Mouse (Mus musculus): ENCODE results near the gene Olfr1065. TPM values are rescaled to one million over a fixed set of nuclear protein-coding genes. Genes with fewer than 3 reads are reported as not detected.
A peak's percentile ranks its signal among the peaks of the same experiment; 100 is the strongest.
"Not testable (repeated sequence)": the region's sequence is repeated elsewhere in the genome, so short reads cannot be mapped to it uniquely, and the experiment has no call there.

Gene Olfr1065
- total RNA-seq (2021), result not detected

GRCm38 (mm10) chr2:86450491-86450890 is at the start of gene Olfr1065:
Gene Olfr1065, minus strand, starts transcription at chr2:86450591.
- intact Hi-C loops (cut with DNase I); DNase-seq (ENCODE audit: low spot score in 2 of 2): not testable (repeated sequence)

GRCm38 (mm10) chr2:86487286-86487685 is 36.9 kb upstream of the Olfr1065 start, which contains the start of gene Olfr228:
Gene Olfr228, minus strand, starts transcription at chr2:86487386.
- no peak for DNase-seq (ENCODE audit: low spot score in 2 of 2)
- intact Hi-C loops (cut with DNase I), result no loop called here

DNA sequence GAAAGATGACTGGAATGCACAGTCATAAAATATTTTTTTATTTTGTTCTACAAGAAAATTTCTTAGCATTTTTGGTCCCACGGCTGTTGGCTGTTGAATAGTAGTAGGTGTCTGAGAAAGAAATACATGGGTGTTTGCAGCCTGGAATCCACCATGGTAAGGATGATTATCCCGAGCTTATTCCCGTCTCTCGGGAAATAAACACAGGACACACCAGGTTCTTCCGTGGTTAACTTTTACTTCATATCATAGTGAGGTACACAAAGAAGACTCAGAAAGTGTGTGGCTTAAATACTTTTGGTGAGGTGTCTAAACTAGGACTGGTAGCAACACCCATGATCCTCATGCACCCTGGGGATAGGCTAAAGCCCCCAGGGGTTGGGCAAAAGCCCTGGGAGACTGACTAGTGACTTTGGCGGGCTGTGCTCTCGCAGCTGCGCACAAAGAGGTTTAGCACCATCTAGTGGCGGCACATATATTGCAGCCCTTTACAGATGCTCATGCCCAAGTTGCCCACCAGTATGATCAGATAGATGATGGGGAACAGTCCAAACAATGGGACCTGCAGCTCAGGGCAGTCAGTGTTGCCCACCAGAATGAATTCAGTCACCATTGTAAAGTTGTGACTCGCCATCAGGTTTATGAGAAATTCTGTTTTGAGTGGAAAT is 14.2 kb upstream of the Olfr1065 start:
- peak; percentile 36 to 43 for DNase-seq (ENCODE audit: low spot score in 2 of 2)
- intact Hi-C loops (cut with DNase I), result loop anchor here (2.0 kb wide), 1 partner anchor 740 kb away; no protein-coding TSS in a partner anchor

- intact Hi-C loops (cut with DNase I), result no loop called here
- DNase-seq (ENCODE audit: low spot score in 2 of 2), result no peak
These were observed 10.0 kb upstream of the Olfr1065 start for GRCm38 (mm10) chr2:86460434-86460833.

DNA sequence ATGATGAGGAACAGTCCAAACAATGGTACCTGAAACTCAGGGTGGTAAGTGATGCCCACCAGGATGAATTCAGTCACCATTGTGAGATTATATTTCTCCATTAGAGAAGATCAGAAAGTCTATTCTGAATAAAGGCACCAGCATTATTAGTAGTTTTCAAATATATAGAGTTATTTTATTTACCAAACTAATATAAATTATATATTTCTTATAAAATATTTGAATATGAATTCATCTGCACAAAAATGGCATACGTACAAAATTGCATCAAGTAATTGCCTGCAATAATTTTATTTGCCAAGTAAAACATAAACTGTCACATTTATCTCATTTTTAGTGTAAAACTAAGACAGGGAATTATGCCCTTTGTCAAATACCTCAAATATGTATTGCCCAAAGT is 5.8 kb upstream of the Olfr1065 start, which contains the start of gene Olfr1066:
TSS of gene Olfr1066 (minus strand) at position 101 of the 400 bp plus-strand sequence.
- DNase-seq (ENCODE audit: low spot score in 2 of 2), result no peak
- intact Hi-C loops (cut with DNase I), result no loop called here

- intact Hi-C loops (cut with DNase I); DNase-seq (ENCODE audit: low spot score in 2 of 2): not testable (repeated sequence)
These were observed 8.3 kb downstream of the Olfr1065 start for GRCm38 (mm10) chr2:86442101-86442500.

DNA sequence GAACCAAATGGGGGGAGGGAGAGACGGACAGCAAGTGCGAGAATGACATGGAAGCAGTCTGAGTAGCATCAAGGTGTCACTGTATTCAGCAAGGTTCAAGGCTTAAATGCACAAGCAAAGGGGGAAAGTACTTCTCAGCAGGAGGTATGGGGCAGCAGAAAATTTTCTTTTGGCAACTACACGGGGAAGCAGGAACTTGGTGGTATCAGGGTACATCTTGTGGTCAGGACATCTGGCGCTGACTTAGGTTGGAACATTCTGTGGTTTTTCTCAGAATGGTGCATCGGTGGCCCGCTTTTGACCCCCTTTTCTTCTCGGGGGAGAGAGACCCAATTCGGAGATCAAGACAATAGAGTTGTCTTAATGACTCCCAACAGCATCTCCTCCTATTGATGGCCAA is 21.9 kb downstream of the Olfr1065 start:
- intact Hi-C loops (cut with DNase I); DNase-seq (ENCODE audit: low spot score in 2 of 2): not testable (repeated sequence)

- intact Hi-C loops (cut with DNase I); DNase-seq (ENCODE audit: low spot score in 2 of 2): not testable (repeated sequence)
These were observed 23.7 kb downstream of the Olfr1065 start, which contains the start of gene Olfr1062 for GRCm38 (mm10) chr2:86426649-86427048. Gene Olfr1062, minus strand, starts transcription at chr2:86426749.

DNA sequence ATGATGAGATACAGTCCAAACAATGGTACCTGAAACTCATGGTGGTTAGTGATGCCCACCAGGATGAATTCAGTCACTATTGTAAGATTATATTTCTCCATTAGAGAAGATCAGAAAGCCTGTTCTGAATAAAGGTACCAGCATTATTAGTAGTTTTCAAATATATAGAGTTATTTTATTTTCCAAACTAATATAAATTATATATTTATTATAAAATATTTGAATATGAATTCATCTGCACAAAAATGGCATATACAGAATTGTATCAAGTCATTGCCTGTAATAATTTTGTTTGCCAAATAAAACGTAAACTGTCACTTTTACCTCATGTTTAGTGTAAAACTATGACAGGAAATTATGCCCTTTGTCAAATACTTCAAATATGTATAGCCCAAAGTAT is 36.4 kb downstream of the Olfr1065 start, which contains the start of gene Olfr1061:
TSS of gene Olfr1061 (minus strand) at position 101 of the 400 bp plus-strand sequence.
- intact Hi-C loops (cut with DNase I), result no loop called here

DNA sequence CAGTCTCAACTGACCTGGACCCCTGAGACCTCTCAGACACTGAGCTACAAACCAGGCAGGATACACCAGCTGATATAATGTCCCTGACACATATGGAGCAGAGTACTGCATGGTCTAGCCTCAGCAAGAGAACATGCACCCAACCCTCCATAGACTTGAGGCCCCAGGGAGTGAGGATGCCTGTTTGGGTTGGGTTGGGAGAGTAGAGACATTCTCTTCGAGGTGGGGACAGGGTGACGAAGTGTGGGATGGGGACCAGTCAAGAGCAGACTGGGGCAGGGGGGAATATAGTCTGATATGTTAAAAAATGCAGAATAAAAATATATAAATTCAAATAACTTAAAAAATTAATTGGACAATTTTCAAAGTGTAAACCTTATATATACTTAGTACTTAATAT is 55.3 kb downstream of the Olfr1065 start:
- DNase-seq (ENCODE audit: low spot score in 2 of 2), result no peak
- intact Hi-C loops (cut with DNase I), result no loop called here

More for the DNA sequence above, 36.4 kb downstream of the Olfr1065 start, which contains the start of gene Olfr1061:
- no peak for DNase-seq (ENCODE audit: low spot score in 2 of 2)

Other genes with a start within 250 kb of the Olfr1065 start
- not detected for gene Olfr1045, start 247.6 kb downstream of the Olfr1065 start, total RNA-seq (2021)
- gene Olfr1046, start 231.3 kb downstream of the Olfr1065 start, total RNA-seq (2021), result not detected
- gene Olfr1047, start 219.2 kb downstream of the Olfr1065 start, total RNA-seq (2021), result not detected
- not detected for gene Olfr1048, start 210.3 kb downstream of the Olfr1065 start, total RNA-seq (2021)
- not detected for gene Olfr1049, start 192.3 kb downstream of the Olfr1065 start, total RNA-seq (2021)
- gene Olfr1051, start 171.5 kb downstream of the Olfr1065 start, total RNA-seq (2021), result not detected
- not detected for gene Olfr1052, start 158.1 kb downstream of the Olfr1065 start, total RNA-seq (2021)
- not detected for gene Olfr1053, start 135.3 kb downstream of the Olfr1065 start, total RNA-seq (2021)
- gene Olfr1054, start 115.2 kb downstream of the Olfr1065 start, total RNA-seq (2021), result not detected
- not detected for gene Olfr1055, start 100.3 kb downstream of the Olfr1065 start, total RNA-seq (2021)
- not detected for gene Olfr1056, start 88.1 kb downstream of the Olfr1065 start, total RNA-seq (2021)
- not detected for gene Olfr1057, start 72.2 kb downstream of the Olfr1065 start, total RNA-seq (2021)
- gene Olfr1058, start 62.0 kb downstream of the Olfr1065 start, total RNA-seq (2021), result not detected
- not detected for gene Olfr1061, start 36.5 kb downstream of the Olfr1065 start, total RNA-seq (2021)
- gene Olfr1062, start 23.8 kb downstream of the Olfr1065 start, total RNA-seq (2021), result not detected
- gene Olfr1066, start 5.7 kb upstream of the Olfr1065 start, total RNA-seq (2021), result not detected
- not detected for gene Olfr228, start 36.8 kb upstream of the Olfr1065 start, total RNA-seq (2021)
- gene Olfr1076, start 57.9 kb upstream of the Olfr1065 start, total RNA-seq (2021), result not detected
- gene Olfr1079, start 91.9 kb upstream of the Olfr1065 start, total RNA-seq (2021), result not detected
- not detected for gene Olfr1080, start 107.6 kb upstream of the Olfr1065 start, total RNA-seq (2021)
- not detected for gene Olfr1082, start 148.4 kb upstream of the Olfr1065 start, total RNA-seq (2021)
- gene Olfr1084, start 189.1 kb upstream of the Olfr1065 start, total RNA-seq (2021), result not detected
- not detected for gene Olfr1085, start 211.4 kb upstream of the Olfr1065 start, total RNA-seq (2021)
- gene Olfr1086, start 229.5 kb upstream of the Olfr1065 start, total RNA-seq (2021), result not detected
- not detected for gene Olfr1087, start 247.8 kb upstream of the Olfr1065 start, total RNA-seq (2021)